Mouse (Mus musculus): ENCODE results near the gene Kif22. TPM values are rescaled to one million over a fixed set of nuclear protein-coding genes. Genes with fewer than 3 reads are reported as not detected.

Kif22 gene
- polyA plus RNA-seq, 1 experiment = 5.8 TPM

DNA sequence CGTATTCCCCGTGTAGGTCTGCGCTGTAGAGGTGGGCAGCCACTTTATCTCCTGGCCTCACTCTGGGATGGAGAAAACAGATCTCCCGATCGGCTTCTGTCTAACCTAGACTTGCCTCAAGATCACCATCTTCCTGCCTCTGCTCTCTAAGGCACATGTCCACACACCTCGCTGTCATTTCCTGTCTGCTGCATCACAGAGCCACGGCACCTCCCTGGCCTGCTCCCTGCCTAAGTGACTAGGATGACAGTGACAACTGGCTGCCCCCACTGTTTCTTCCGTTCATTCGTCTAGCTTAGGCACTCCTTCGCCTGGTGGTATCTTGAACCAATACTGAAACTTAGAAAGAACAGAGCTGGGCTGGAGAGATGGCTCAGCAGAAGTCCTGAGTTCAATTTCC lies 42.7 kb downstream of the Kif22 start:
- TF ChIP-seq CTCF (IDR thresholded peaks at IDR 0.05; ENCODE audit: extremely low read depth, insufficient read length, insufficient replicate concordance, low read depth, low read length) = no peak
- no peak for TF ChIP-seq POLR2A (IDR thresholded peaks at IDR 0.05; ENCODE audit: low read depth, low read length)
- H3K27me3 ChIP-seq (ENCODE audit: control insufficient read depth, insufficient read depth, low read length) = no peaks in the 10 kb centered on the region
- H3K4me1 ChIP-seq (ENCODE audit: control insufficient read depth, insufficient read depth, insufficient read length, low read length) = 0 out of 2 replicates have a peak, but pooled peaks cover 2% of the 10 kb centered on the region
- H3K27ac ChIP-seq (ENCODE audit: insufficient read depth, low read depth, low read length) = no peak overlapping the region
- peaks cover 61% of the 10 kb centered on the region for H3K36me3 ChIP-seq (ENCODE audit: control insufficient read depth, insufficient read depth, low read length)
- no peak overlapping the region for H3K4me3 ChIP-seq (ENCODE audit: low read depth, low read length)
- 84% methylated on average over 10 of the region's 10 CpGs for WGBS

DNA sequence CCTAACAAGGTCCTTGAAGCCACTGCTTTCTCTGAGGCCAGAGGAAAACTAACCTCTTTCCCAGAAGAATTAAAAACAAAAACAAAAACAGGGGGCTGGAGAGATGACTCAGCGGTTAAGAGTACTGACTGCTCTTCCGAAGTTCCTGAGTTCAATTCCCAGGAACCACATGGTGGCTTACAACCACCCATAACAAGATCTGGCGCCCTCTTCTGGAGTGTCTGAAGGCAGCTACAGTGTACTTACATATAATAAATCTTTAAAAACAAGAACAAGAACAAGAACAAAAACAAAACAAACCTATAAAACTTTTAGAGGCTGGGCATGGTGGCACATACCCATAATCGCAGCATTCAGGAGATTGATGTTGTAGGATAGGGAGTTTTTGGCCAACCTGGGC lies 45.8 kb downstream of the Kif22 start:
- Histone ChIP-seq H3K4me1 (ENCODE audit: control insufficient read depth, insufficient read depth, insufficient read length, low read length) (no peaks in the 10 kb centered on the region), H3K27ac (ENCODE audit: insufficient read depth, low read depth, low read length) (no peak overlapping the region), H3K27me3 (ENCODE audit: control insufficient read depth, insufficient read depth, low read length) (no peaks in the 10 kb centered on the region), H3K36me3 (ENCODE audit: control insufficient read depth, insufficient read depth, low read length) (peaks cover 81% of the 10 kb centered on the region), H3K4me3 (ENCODE audit: low read depth, low read length) (no peak overlapping the region)
- TF ChIP-seq CTCF (IDR thresholded peaks at IDR 0.05; ENCODE audit: extremely low read depth, insufficient read length, insufficient replicate concordance, low read depth, low read length) (no peak), POLR2A (IDR thresholded peaks at IDR 0.05; ENCODE audit: low read depth, low read length) (no peak)
- WGBS = 91% methylated on average over 4 of the region's 4 CpGs

DNA sequence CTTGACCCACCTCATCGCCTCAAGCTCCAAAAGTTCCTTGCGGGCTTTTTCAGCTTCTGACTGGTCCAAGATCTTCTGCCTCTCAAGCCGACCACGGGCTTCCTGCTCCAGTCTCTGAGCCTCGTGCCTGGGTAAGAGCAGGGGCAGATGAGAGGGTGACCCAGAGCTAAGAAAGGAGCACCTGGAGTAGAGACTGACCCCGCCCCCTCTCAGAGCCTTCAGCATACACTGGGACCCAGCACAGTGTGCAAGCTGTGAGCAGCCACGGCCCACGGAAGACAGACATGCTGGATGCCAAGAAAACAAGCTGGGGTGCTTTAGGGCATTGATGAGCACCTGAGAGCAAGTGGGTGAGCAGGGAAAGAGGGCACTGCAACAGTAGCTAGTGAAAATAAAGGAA lies 53.5 kb downstream of the Kif22 start:
- no peak for TF ChIP-seq POLR2A (IDR thresholded peaks at IDR 0.05; ENCODE audit: low read depth, low read length)
- no peak for TF ChIP-seq CTCF (IDR thresholded peaks at IDR 0.05; ENCODE audit: extremely low read depth, insufficient read length, insufficient replicate concordance, low read depth, low read length)
- 80% methylated on average over 8 of the region's 8 CpGs for WGBS
- H3K4me1 ChIP-seq (ENCODE audit: control insufficient read depth, insufficient read depth, insufficient read length, low read length) = no peaks in the 10 kb centered on the region
- H3K36me3 ChIP-seq (ENCODE audit: control insufficient read depth, insufficient read depth, low read length) = peaks cover 63% of the 10 kb centered on the region
- H3K27ac ChIP-seq (ENCODE audit: insufficient read depth, low read depth, low read length) = no peak overlapping the region
- H3K4me3 ChIP-seq (ENCODE audit: low read depth, low read length) = no peak overlapping the region
- no peaks in the 10 kb centered on the region for H3K27me3 ChIP-seq (ENCODE audit: control insufficient read depth, insufficient read depth, low read length)

DNA sequence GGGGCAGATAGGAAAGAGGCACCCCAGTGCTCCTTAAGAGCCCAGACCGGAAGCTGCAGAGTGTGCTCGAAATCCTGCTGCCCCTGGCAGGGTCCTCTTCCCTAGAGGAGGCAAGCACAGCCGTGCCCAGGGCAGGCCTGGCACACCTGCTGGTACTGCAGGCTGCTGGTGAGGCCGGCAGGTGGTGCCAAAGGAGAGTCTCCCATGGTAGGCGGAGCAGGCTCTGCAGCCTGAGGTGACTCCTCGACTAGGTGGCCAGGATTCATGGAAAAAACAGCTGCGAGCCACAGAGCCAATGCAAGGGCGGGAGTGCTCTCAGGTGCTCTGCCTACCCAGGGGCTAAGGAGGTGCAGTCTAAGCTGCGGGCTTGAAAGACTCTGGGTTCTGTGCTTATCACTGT lies 56.0 kb downstream of the Kif22 start:
- TF ChIP-seq CTCF (IDR thresholded peaks at IDR 0.05; ENCODE audit: extremely low read depth, insufficient read length, insufficient replicate concordance, low read depth, low read length) = peak; percentile 62
- no peak for TF ChIP-seq POLR2A (IDR thresholded peaks at IDR 0.05; ENCODE audit: low read depth, low read length)
- Histone ChIP-seq H3K4me1 (ENCODE audit: control insufficient read depth, insufficient read depth, insufficient read length, low read length) (peaks cover 20% of the 10 kb centered on the region; the same call in 1 of the 2 replicates), H3K36me3 (ENCODE audit: control insufficient read depth, insufficient read depth, low read length) (peaks cover 45% of the 10 kb centered on the region), H3K27me3 (ENCODE audit: control insufficient read depth, insufficient read depth, low read length) (no peaks in the 10 kb centered on the region), H3K27ac (ENCODE audit: insufficient read depth, low read depth, low read length) (no peak overlapping the region), H3K4me3 (ENCODE audit: low read depth, low read length) (no peak overlapping the region)
- WGBS = 23% methylated on average over 9 of the region's 9 CpGs

DNA sequence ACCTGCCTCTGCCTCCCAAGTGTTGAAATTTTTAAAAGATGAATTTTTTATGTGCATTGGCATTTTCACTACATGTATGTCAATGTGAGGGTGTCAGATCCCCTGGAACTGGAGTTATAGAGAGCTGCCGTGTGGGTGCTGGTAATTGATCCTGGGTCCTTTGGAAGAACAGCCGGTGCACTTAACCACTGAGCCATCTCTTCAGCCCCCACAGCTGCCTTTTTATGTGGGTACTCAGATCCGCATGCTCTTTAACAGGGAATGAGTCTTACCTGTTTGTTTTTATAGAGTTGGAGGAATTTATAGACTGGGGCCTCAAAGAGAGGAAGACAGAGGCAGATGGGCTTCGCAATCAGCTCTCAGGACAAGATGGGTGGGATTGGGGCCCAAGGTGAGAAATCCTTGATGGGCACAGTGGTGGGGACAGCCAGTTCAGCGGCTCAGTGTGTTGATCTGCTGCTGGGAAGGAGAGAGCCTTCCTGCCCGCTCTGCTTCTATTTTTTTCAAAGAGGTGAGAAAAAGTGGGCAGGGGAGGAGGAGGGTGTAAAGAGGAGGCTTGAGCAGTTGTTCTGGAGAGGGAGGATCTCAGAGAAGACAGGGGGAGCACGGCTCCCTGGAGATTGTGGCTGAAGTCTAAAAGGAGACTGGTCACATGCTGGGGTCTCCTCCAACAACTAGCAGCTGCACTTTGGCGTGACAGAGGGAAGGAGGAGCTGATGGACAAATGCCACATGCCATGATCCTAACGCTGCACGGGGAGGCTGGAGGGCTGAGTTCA lies 57.4 kb downstream of the Kif22 start:
- Histone ChIP-seq H3K27me3 (ENCODE audit: control insufficient read depth, insufficient read depth, low read length) (no peaks in the 10 kb centered on the region), H3K4me3 (ENCODE audit: low read depth, low read length) (no peak overlapping the region), H3K4me1 (ENCODE audit: control insufficient read depth, insufficient read depth, insufficient read length, low read length) (peaks cover 23% of the 10 kb centered on the region), H3K27ac (ENCODE audit: insufficient read depth, low read depth, low read length) (no peak overlapping the region), H3K36me3 (ENCODE audit: control insufficient read depth, insufficient read depth, low read length) (peaks cover 43% of the 10 kb centered on the region)
- TF ChIP-seq POLR2A (IDR thresholded peaks at IDR 0.05; ENCODE audit: low read depth, low read length) (no peak), CTCF (IDR thresholded peaks at IDR 0.05; ENCODE audit: extremely low read depth, insufficient read length, insufficient replicate concordance, low read depth, low read length) (no peak)
- WGBS = 78% methylated on average over 10 of the region's 10 CpGs

DNA sequence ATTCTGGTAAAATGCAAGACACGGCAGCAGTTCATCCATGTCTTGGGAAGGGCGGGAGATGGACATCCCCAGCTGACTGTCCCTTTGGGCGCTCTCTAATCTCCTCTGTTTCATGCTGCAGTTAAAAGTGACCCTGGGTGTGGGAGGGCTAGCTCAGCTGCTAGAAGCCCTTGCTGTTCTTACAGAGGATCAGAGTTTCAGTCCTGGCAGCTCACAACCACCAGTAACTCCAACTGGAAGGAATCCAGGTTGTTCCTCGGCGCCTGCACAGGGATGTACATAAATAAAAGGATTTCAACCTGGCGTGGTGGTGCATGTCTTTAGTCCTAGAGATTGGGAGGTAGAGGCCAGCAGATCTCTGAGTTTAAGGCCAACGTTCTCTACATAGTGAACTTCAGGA lies 59.2 kb downstream of the Kif22 start:
- Histone ChIP-seq H3K4me3 (ENCODE audit: low read depth, low read length) (no peak overlapping the region), H3K36me3 (ENCODE audit: control insufficient read depth, insufficient read depth, low read length) (peaks cover 44% of the 10 kb centered on the region), H3K27ac (ENCODE audit: insufficient read depth, low read depth, low read length) (peak overlapping the region; percentile 86), H3K27me3 (ENCODE audit: control insufficient read depth, insufficient read depth, low read length) (no peaks in the 10 kb centered on the region), H3K4me1 (ENCODE audit: control insufficient read depth, insufficient read depth, insufficient read length, low read length) (peaks cover 33% of the 10 kb centered on the region)
- WGBS = 77% methylated on average over 7 of the region's 7 CpGs
- TF ChIP-seq CTCF (IDR thresholded peaks at IDR 0.05; ENCODE audit: extremely low read depth, insufficient read length, insufficient replicate concordance, low read depth, low read length) (no peak), POLR2A (IDR thresholded peaks at IDR 0.05; ENCODE audit: low read depth, low read length) (no peak)

DNA sequence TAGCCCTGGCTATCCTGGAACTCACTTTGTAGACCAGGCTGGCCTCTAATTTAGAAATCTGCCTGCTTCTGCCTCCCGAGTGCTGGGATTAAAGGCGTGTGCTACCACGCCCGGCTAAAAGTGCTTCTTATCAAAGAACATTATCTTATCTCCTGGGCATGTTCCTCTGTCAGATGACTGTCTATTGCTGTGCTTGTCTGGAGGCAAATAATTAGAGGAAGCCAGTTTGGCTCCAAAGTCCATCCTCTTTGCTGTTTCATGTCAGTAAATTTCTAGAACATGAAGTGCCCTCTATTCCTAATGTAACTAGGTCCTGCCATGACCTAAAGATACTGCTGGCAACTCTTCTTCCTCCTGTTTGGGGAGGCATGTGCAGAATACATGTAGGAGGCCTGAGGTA lies 60.2 kb downstream of the Kif22 start:
- TF ChIP-seq CTCF (IDR thresholded peaks at IDR 0.05; ENCODE audit: extremely low read depth, insufficient read length, insufficient replicate concordance, low read depth, low read length) (no peak), POLR2A (IDR thresholded peaks at IDR 0.05; ENCODE audit: low read depth, low read length) (no peak)
- peaks cover 40% of the 10 kb centered on the region for H3K36me3 ChIP-seq (ENCODE audit: control insufficient read depth, insufficient read depth, low read length)
- no peaks in the 10 kb centered on the region for H3K27me3 ChIP-seq (ENCODE audit: control insufficient read depth, insufficient read depth, low read length)
- H3K4me1 ChIP-seq (ENCODE audit: control insufficient read depth, insufficient read depth, insufficient read length, low read length) = peaks cover 37% of the 10 kb centered on the region
- no peak overlapping the region for H3K4me3 ChIP-seq (ENCODE audit: low read depth, low read length)
- WGBS = 27% methylated on average over 4 of the region's 4 CpGs
- H3K27ac ChIP-seq (ENCODE audit: insufficient read depth, low read depth, low read length) = peak overlapping the region; percentile 86

Data from small intestine, adult 2 months (tissue).